Mouse (Mus musculus): ENCODE data around the gene Slc11a2. TPM values are rescaled to one million over a fixed set of nuclear protein-coding genes. Genes with fewer than 3 reads are reported as not detected.
"Not testable (repeated sequence)": the region's sequence is repeated elsewhere in the genome, so short reads cannot be mapped to it uniquely, and the experiment has no call there.

The Slc11a2 gene
- polyA plus RNA-seq, 1 experiment from 2014 or later, result 14.9 TPM

GRCm38 (mm10) chr15:100346761-100347160 is 78.1 kb downstream of the Slc11a2 start:
- Histone ChIP-seq H3K27ac (ENCODE audit: low read depth, low read length) (no peak overlapping the region), H3K9me3 (replicated peaks; ENCODE audit: control insufficient read depth, low read length) (no peaks in the 10 kb centered on the region), H3K4me1 (ENCODE audit: control insufficient read depth, insufficient read depth, low read length) (peaks cover 13% of the 10 kb centered on the region; the same call in 1 of the 2 replicates), H3K4me3 (ENCODE audit: low read depth, low read length) (no peak overlapping the region), H3K9ac (ENCODE audit: low read depth, low read length) (no peak overlapping the region), H3K36me3 (ENCODE audit: control insufficient read depth, insufficient read depth, low read length) (no peaks in the 10 kb centered on the region), H3K27me3 (ENCODE audit: control insufficient read depth, insufficient read depth, low read length) (no peaks in the 10 kb centered on the region), H3K4me2 (no peak overlapping the region)
- WGBS (ENCODE audit: insufficient replicate concordance), result 70% methylated on average over 14 of the region's 14 CpGs
- no peak for ATAC-seq (replicated peaks; ENCODE audit: insufficient number of reproducible peaks, low FRiP score, low TSS enrichment)

- no peak for ATAC-seq (replicated peaks; ENCODE audit: insufficient number of reproducible peaks, low FRiP score, low TSS enrichment)
- Histone ChIP-seq H3K36me3 (ENCODE audit: control insufficient read depth, insufficient read depth, low read length) (no peaks in the 10 kb centered on the region), H3K4me2 (no peak overlapping the region), H3K4me1 (ENCODE audit: control insufficient read depth, insufficient read depth, low read length) (0 out of 2 replicates have a peak, but pooled peaks cover 6% of the 10 kb centered on the region), H3K27ac (ENCODE audit: low read depth, low read length) (no peak overlapping the region), H3K4me3 (ENCODE audit: low read depth, low read length) (no peak overlapping the region), H3K9me3 (replicated peaks; ENCODE audit: control insufficient read depth, low read length) (no peaks in the 10 kb centered on the region), H3K9ac (ENCODE audit: low read depth, low read length) (no peak overlapping the region), H3K27me3 (ENCODE audit: control insufficient read depth, insufficient read depth, low read length) (no peaks in the 10 kb centered on the region)
These were observed 79.4 kb downstream of the Slc11a2 start for GRCm38 (mm10) chr15:100345484-100345883.

GRCm38 (mm10) chr15:100341314-100341980 is 83.4 kb downstream of the Slc11a2 start:
- 77% methylated on average over 4 of the region's 5 CpGs for WGBS (ENCODE audit: insufficient replicate concordance)
- ATAC-seq (replicated peaks; ENCODE audit: insufficient number of reproducible peaks, low FRiP score, low TSS enrichment), result not testable (repeated sequence)

More at GRCm38 (mm10) chr15:100341314-100341980, 83.4 kb downstream of the Slc11a2 start:
- H3K9ac ChIP-seq (ENCODE audit: low read depth, low read length); H3K9me3 ChIP-seq (replicated peaks; ENCODE audit: control insufficient read depth, low read length); H3K4me2 ChIP-seq; H3K4me3 ChIP-seq (ENCODE audit: low read depth, low read length); H3K27ac ChIP-seq (ENCODE audit: low read depth, low read length); H3K4me1 ChIP-seq (ENCODE audit: control insufficient read depth, insufficient read depth, low read length); H3K36me3 ChIP-seq (ENCODE audit: control insufficient read depth, insufficient read depth, low read length); H3K27me3 ChIP-seq (ENCODE audit: control insufficient read depth, insufficient read depth, low read length): not testable (repeated sequence)

Other genes with a start within 250 kb of the Slc11a2 start
- gene Atf1, start 197.3 kb downstream of the Slc11a2 start, polyA plus RNA-seq (2014; fragmentation: Nextera tagmentation; extraction: Ambion mirVana), result 33.7 and 38.6 TPM in 2 replicates
- gene Tmprss12, start 144.2 kb downstream of the Slc11a2 start, polyA plus RNA-seq (2014; fragmentation: Nextera tagmentation; extraction: Ambion mirVana), result not detected in 2 replicates
- 2.5 and 2.7 TPM in 2 replicates for gene Mettl7a1, start 120.9 kb downstream of the Slc11a2 start, polyA plus RNA-seq (2014; fragmentation: Nextera tagmentation; extraction: Ambion mirVana)
- gene Mettl7a3, start 90.1 kb downstream of the Slc11a2 start, polyA plus RNA-seq (2014; fragmentation: Nextera tagmentation; extraction: Ambion mirVana), result not detected in 2 replicates
- gene Methig1, start 71.9 kb downstream of the Slc11a2 start, polyA plus RNA-seq (2014; fragmentation: Nextera tagmentation; extraction: Ambion mirVana), result not detected in 2 replicates
- not detected in 2 replicates for gene Mettl7a2, start 71.9 kb downstream of the Slc11a2 start, polyA plus RNA-seq (2014; fragmentation: Nextera tagmentation; extraction: Ambion mirVana)
- gene Higd1c, start 60.5 kb downstream of the Slc11a2 start, polyA plus RNA-seq (2014; fragmentation: Nextera tagmentation; extraction: Ambion mirVana), result not detected in 2 replicates
- gene Gm5475, start 2.9 kb downstream of the Slc11a2 start, polyA plus RNA-seq (2014; fragmentation: Nextera tagmentation; extraction: Ambion mirVana), result not detected in 2 replicates
- 19.0 and 19.3 TPM in 2 replicates for gene Letmd1, start 44.0 kb upstream of the Slc11a2 start, polyA plus RNA-seq (2014; fragmentation: Nextera tagmentation; extraction: Ambion mirVana)
- 9.4 and 10.2 TPM in 2 replicates for gene Csrnp2, start 70.4 kb upstream of the Slc11a2 start, polyA plus RNA-seq (2014; fragmentation: Nextera tagmentation; extraction: Ambion mirVana)
- 15.4 and 18.9 TPM in 2 replicates for gene Tfcp2, start 126.9 kb upstream of the Slc11a2 start, polyA plus RNA-seq (2014; fragmentation: Nextera tagmentation; extraction: Ambion mirVana)
- gene Pou6f1, start 174.9 kb upstream of the Slc11a2 start, polyA plus RNA-seq (2014; fragmentation: Nextera tagmentation; extraction: Ambion mirVana), result 2.3 and 3.1 TPM in 2 replicates
- 219 and 233 TPM in 2 replicates for gene Dazap2, start 190.3 kb upstream of the Slc11a2 start, polyA plus RNA-seq (2014; fragmentation: Nextera tagmentation; extraction: Ambion mirVana)
- 12.2 and 15.3 TPM in 2 replicates for gene Smagp, start 211.9 kb upstream of the Slc11a2 start, polyA plus RNA-seq (2014; fragmentation: Nextera tagmentation; extraction: Ambion mirVana)
- gene Bin2, start 244.5 kb upstream of the Slc11a2 start, polyA plus RNA-seq (2014; fragmentation: Nextera tagmentation; extraction: Ambion mirVana), result 6.3 and 6.6 TPM in 2 replicates

Data from heart, embryonic 11.5 days (tissue).